Mouse (Mus musculus): ENCODE measurements at regions not wholly inside any gene's neighbourhood (a gene's known extent, or its start where the extent isn't known, plus 50 kb on each side); places are given as distances from the start of the nearest gene placed in this dataset.

DNA sequence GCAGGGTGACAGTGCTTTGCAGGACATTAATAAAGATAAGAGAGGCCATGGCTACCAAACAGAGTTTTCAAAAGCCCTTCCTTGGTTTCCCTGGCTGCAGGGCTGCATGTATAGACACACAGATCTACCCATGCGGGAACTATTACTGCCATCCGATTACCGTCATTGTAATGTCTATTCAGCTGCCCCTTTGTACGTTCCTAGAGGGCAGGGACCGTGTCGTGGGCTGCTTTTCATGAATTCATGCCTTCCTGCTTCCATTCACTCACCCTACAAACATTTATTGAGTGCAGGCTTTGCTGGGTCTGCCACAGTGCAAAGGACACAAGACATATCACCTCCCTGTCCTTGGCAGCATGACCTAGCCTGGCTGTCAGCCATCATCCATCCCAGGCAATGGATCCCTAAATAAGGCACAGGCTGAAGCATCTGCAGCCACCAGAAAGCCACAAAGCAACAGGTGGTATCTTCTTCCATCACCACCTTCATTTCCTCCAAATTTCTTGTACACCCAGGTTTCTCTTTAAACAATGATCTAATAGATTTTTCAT, 65.8 kb downstream of the Foxa2 start:
- TF ChIP-seq CTCF (IDR thresholded peaks at IDR 0.05; ENCODE audit: low read depth) = no peak
- no peak for TF ChIP-seq EP300 (IDR thresholded peaks at IDR 0.05; ENCODE audit: low read depth)
